Mouse (Mus musculus) spleen, adult 2 months (tissue): ENCODE data around the gene Myo10.

Source experiments
- CTCF ChIP-seq: fragments of 200-500 bp; IDR thresholded peaks from 2 replicates; pipeline ENCODE4 v1.5.1; 2011; ENCODE audit warnings: mild to moderate bottlenecking, inconsistent platforms; ENCODE audit not compliant: insufficient read depth, insufficient read length, insufficient replicate concordance; ENCODE audit errors: extremely low read depth
- POLR2A ChIP-seq: fragments of 200-500 bp; IDR thresholded peaks from 2 replicates; pipeline ENCODE4 v1.6.1; 2011; ENCODE audit warnings: low read depth, low read length, inconsistent platforms

DNA sequence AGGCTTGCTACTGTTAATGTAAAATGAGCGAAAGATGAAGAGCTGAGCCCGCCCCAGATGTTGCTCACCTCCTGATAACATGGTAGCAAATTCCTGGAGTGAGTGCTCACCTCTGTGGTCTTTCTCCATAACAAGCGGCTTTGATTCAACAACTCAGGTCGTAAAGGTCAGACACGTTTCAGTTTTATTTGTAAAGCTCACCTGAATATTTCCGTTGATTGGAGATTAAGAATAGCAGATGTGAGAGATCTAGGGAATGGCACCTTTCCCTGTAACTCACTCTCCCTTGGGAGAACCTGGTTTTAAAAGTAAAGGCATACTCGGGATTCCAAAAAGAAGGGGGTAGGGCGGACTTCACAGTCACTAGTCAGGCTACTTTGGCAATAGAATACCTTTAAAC, 20.0 kb upstream of the Myo10 start:
- TF ChIP-seq POLR2A (no peak), CTCF (no peak)
